Mouse (Mus musculus) frontal cortex, postnatal 14 days (tissue): ENCODE measurements around the gene Tbata.

Source experiments
- DNase-seq, 2 experiments: peaks; one replicate each; pipeline ENCODE4 v3.0.0; 2022; ENCODE audit warnings: low spot score in 2 of 2

The Tbata gene

DNA sequence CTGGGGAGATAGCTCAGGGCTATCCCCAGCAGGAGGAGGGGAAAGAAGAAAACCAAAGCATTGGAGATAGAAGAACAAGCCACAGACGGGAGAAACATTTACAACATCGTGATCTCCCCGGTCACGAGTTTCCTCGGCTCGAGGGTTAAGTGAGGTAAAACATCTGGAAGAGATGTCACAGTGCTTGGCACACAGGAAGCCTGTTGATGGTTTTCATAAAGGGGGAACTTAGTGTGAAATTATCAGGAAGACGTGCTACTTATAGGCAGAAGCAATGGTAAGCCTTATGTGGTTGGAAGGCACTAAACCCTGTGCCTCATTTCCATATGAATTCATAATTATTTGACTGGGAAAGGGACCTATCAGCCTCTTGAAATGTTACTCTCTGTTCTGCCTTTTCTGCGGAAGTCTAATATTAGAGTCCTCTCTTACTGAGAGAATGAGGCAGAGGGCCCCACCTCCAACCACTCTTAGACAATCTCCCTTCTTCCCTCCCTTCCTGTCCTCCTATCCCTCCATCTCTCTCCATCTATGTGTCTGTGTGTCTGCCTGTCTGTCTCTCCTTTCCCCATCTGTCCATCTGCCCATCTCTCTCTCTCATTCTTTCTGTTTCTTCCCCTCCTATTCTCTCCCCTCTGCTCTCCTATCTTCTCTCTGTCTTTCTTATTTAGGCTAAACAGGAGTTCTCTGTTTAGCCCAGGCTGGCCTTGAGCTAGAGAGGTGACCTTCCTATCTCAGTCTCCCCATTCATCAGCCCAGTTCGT lies 4.2 kb upstream of the Tbata start:
- no peak for DNase-seq

DNA sequence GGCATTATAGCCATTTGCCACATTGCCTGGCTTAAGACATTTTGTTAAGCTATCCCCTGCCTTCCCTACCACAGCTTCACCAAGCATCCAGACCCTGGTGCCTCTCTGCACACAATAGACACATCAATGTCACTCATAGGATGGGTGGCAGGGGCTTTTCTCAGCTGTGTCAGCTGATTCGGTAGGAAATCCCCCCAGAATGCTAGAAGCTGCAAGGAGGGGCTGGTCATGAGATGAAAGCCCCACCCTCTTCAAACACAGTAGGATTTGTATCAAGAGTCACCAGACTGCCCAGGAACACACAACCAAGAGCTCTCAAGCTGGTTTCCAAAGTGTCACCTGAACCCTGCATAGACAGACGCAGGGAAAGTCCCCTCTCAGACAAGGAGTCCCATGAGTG lies 3.4 kb upstream of the Tbata start:
- no peak for DNase-seq

DNA sequence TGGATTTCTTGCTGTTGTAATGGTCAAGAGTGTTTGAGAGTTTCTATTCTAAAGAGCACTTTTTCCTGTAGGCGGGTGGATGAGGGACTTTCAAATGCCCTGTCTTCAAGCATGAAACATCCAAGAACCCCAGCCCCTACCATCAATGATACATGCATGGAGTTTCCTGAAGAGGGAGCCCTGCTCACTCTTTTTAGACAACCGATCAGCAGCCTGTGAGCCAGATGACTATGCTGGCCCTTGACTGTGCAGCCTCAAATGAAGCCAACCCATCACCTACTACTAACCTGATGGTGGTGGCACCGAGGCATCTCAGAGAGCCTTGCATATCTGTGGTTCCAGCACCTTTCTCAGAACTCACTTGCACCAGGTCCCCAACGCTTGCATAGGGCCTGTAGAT lies 742 bp downstream of the Tbata start:
- no peak for DNase-seq

DNA sequence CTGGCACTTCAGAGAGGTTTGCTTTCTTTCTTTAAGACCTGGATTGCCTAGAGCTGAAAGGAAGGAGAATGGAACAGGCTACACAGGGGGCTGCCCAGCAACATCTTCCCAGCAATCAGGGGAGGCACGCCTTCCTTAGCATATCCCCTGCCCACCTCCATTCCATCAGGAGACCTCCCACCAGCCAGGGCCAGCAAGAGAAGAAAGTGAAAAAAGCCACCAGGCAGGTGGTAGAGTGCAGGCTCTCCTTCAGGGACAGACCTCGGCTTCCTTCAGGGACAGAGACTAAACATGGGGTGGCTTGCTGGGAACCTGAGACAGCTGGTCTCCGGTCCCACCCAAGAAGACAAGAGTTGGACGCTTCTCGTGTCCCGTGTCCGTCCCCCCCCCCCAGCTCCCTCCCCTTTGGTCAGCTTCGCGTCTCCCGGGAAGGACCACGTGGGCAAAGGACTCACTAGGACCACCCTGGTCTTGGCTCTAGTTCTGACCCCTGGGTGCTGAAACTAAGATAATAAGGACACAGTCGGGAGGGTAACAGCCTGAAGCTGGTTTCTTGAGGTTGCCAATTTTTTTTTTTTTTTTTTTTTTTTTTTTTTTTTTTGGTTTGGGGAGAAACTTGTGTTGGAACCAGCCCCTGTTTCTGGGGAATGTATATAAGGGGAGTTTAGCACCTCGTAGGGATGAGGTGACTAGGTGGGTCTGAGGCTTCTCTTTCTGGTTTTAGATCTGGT lies 3.1 kb downstream of the Tbata start:
- no peak for DNase-seq

DNA sequence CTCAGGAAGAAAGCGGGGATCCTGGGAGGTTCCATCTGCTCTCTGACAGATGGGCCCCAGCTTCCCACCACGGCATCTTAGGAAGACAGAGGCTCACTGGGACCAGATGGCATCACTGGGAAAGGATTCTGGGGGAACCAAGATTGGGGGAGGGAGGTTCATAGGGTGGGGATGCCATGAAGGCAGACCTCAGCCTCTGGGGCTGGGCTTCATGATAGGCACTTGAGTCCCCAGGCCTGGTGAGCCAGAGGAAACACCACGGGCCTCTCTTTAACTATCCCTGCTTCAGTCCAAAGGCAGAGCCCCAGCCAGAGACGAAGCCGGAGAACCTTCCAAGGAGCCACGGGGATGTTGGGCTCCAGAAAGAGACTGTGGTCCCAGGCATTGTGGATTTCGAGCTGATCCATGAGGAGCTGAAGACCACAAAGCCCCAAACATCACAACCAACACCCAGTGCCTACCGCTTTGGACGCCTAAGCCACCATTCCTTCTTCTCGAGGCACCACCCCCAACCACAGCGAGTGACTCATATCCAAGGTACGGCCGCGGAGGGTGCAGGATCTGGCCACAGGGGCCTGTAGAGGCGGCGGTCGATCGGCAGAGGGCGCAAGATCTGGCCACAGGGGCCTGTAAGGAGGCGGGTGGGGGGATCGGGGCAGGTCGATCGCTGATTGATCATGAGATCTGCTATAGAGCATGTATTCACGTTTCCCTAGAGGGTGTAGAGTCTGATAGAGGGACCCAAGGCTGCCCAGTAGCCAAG lies 3.9 kb downstream of the Tbata start:
- DNase-seq = peak in 1 of 2 experiments; percentile 15

DNA sequence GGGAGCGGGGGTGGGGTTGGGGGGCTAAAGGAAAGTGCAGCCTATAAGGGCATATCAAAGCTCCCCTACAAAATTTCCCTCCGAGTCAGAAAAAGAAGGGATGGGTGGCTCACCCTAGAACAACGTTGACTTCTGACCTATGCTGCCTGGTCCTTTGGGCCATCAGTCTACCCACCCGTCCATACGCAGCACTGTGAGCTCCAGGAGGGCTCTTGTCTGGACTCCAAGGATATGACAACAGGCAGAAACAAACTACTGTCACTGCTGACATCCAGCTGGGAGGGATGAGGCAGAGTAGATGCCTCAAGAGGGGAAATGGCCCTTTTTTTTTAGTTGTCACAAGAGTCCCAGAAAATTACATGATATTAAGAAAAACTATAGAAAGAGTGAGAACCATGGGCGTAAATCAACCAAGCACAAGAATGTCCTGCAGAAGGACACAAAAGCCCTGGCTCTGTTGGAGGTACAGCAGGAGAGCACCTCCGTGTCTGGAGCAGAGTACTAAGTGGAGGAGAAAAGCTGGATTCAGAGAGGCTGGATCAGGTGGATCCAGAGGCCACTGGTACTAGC lies 4.6 kb downstream of the Tbata start:
- DNase-seq = no peak

DNA sequence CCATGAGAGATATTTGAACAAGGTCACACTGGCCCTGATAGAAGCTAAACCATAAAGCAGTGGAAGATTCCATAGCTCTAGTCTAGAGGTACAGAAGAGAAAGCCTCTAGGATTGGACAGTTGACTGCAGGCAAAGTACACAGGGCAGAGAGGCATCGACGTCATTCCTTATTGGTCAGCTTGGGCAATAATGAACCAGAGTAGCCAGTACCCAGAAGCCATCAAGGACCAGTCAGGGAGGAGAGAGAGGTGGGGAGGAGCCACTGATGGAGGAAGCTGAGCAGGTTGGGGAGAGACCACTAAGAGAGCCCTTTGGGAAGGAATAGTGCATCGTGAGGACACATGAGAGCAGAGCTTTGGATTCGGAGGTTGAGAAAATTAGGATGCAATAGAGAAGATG lies 6.0 kb downstream of the Tbata start:
- DNase-seq = no peak

DNA sequence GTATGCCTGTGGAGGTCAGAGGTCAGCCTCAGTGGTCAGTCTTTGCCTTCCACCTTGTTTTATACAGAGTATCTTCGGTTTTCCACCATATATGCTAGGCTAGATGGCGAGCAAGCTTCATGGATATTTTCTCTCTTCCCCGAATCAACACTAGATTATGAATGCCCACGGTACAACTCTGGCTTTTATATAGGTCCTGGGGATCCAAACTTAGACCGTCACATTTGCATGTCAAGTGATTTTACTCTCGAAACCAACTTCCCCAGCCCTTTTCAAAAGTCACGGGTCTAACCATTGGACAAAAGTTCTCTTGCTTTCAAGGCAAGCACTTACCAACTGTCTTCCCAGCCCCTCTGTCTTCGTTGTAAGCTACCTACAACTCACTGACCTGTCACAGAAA lies 6.9 kb downstream of the Tbata start:
- no peak for DNase-seq

DNA sequence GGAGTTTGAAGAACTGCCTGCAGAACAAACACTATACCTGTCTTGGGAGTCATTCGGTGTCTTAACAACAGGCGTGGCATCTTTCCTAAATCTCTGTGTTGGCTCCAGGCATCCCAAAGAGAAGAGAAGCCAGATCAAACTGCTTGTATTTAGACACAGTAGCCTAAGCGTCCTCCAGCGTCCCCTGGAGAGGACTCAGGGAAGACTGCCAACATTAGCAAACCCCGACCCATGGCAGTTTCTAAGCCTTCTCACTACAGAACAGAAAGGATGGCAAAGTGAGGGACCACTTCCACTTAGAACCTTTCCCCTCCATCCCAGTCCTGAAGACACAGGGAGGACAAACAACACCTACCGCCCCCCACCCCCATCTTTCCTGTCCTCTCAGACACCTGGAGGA lies 8.2 kb downstream of the Tbata start:
- no peak for DNase-seq

DNA sequence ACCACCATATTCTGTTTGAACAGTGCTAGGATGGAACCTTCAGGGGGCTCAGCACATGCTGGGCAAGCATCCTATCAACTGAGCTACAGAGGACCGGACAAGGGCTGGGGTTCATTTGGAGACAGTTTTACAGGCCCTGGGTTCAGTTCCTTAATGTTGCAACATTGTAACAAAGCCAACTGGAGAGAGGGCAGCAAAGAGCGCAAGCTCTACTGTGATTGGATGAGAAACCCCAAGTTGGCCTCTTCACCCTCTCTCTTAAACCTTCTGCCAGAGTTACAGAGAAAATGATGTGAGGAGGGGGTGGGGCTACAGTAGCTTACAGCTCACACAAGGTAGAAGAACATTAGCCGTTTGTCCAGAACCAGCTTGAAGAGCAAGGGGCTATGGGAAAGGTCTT lies 15.2 kb downstream of the Tbata start:
- no peak for DNase-seq

DNA sequence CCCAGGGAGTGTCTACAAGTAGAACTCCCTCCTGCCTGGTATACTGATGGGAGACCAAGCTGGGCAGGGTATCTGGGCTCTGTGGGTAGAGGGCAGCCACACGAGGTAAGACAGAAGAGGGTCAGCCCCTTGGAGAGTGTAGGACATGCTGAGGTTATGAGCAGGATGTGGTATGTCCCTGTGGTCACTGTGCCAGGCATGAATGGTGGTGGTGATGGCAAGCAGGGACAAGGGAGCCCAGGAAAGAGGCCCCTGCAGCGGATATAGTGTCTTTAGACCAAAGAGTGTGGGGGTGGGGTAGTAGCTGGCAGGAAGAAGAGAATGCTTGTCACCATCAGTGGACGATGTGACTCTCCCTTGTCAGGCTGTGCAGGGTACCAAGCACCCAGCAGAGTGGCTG lies 16.3 kb downstream of the Tbata start:
- DNase-seq = no peak

DNA sequence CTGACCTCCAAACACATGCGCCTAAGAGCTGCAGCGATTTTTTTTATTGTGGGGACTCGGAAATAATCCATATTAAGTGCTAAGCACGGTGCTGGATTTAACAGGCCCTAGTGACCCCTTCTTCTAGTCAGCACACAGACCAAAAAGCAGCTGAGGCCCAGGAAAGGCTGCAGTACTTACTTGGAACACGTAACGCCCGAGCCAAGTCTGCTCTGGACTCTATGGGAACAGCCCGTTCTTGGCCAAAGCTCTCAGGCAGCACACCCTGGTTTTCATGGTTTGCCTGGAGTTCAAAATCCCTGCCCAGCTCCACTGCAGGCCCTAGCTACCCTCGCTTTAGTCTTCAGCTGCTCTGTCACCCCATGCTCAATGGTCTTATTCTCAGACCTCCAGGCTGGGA lies 22.9 kb downstream of the Tbata start:
- no peak for DNase-seq

DNA sequence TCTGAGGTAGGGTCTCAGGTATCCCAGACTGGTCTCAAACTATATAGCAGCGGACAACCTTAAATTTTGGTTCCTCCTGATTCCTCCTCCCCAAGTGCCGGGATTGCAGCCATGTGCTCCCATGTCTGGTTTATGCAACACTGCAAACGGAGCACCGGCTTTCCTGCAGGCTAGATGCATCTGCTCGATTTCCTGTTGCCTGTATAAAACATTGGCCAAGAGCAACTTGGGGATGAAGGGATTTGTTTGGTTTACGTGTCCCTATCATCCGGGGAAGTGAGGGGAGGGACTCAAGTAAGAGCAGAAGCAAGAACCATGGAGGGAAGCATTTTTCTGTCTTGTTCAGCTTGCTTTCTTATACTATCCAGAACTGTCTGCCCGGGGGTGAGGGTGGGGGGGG lies 23.5 kb downstream of the Tbata start:
- DNase-seq = no peak

DNA sequence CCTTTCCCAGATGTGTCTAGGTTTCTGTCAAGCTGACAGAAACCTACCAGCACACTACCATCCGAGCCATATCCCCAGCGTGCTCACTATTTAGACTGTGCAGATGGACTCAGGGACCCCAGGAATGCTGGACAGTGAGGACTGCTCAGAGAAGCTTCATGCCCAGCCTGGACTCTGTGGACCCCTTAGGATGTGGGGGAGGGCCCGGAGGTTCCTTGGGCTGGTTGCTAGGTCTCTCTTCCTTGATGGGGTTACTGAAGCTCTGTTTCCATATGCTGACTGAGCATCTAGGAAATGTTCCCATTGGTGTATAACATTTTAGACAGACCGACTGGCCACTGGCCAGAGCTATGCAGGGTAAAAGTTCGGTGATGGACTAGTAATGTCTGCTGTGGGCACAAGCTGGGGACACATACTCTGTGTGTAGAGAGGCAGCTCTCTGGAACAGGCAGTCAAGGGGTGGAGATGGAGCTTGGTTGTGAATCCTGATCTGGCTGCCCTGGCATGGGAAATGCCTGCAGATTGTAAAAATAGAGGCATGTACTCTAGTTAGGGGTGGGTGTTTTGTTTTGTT lies 24.1 kb downstream of the Tbata start:
- no peak for DNase-seq

DNA sequence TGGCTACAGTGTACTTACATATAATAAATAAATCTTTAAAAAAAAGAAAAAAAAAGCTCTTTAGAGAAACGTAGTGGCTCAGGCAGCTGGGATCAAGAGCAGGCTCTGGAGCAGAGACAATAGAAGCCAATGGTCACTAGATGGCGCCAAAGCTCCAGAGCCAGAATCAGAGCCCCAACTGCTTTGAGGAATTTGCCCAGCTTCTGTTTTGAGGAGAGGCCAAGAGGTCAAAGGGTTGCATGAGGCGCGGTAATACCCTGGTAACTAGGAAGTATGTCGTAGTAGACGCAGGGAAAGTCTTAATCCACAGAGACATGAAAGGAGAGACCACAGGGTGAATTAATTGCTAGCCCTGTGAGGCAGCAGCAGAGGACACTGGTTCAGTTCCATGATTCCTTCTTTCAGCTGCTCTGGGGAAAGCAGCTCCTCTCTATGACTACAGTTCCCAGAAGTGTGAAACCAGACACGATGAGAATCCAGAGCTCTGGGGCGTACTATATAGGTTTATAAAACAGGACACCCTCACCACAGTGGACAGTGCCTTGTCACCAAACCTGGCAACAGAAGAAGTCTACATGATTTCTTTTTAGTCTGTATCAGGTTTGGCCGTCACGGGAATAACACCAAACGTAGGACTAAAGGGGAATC lies 27.9 kb downstream of the Tbata start:
- peak; percentile 39 to 65 for DNase-seq

DNA sequence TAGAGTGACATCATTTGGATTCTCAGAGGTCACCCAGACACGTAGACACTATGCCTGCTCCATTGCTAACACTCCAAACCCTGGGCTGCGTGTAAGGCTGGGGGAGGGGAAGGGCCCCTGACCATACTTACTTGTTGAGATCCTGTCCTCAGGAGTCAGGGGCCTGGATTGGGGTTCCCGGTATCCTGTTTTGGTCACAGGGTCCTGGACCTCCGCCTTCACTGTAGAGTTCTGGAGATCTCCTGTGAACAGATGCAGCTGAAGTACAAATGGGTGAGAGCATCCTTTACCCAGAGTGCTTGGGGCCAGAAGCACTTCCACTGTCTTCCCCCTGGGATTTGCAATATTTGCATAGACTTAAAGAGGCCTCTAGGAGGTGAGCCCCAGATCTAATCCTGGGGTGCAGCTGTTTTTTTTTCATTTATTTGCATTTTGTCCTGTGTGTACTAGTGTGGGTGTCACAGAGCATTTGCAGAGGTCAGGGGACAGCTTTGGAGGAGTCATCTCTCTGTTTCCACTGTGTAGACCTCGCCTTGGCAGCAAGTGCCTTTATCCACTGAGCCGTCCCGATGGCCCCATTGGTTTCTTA lies 28.6 kb downstream of the Tbata start:
- no peak for DNase-seq

DNA sequence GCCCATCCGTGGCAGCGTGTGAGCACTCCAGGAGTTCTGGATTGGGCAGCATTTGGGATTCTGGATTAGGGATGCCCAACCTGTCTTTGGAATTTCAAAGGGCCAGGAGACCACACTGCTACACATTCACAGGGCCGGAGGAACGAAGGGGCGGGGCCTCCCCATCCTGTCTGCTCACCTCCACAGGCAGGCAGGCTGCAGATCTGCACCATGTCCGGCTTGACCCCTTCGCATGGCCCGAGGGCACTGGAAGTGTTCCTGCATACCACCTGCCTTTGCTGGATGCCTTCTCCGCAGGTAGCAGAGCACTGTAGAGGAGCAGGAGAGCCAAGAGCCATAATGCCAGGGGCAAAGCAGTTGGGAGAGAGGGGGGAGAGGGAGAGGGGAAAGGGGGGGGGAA lies 29.2 kb downstream of the Tbata start:
- no peak for DNase-seq

DNA sequence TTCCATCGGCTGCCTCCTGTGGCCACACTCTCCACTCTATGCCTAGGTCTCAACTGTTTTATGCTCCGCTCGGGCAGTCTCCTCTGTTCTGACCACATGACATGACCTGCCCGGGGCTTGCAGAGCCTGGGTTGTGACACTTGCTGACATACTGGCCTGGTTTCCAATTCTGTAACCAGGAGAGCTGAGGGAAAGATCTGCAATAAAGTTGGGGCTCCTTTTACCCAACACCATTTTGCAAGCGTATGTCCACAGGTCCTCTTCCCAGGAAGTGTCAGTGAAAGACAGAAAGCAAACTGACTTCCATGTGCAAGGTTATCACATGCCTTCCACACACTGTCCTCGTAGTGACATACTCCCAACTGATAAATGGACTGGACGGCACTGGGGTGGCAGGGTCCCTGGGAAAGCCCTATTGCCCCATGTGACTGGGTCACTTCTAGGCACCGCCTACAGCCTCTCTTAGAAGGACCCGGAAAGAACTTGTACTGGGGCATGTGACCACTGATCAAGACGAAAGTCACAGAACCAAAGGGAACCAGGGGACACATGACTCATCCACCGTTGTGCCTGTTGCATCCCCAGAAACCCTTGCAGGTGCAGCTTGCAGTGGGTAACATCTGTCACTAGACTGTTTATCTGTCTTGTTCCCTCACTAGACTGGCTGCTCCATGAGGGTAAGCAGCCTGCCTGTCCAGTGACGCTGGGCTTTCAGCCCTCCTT lies 30.0 kb downstream of the Tbata start:
- no peak for DNase-seq

DNA sequence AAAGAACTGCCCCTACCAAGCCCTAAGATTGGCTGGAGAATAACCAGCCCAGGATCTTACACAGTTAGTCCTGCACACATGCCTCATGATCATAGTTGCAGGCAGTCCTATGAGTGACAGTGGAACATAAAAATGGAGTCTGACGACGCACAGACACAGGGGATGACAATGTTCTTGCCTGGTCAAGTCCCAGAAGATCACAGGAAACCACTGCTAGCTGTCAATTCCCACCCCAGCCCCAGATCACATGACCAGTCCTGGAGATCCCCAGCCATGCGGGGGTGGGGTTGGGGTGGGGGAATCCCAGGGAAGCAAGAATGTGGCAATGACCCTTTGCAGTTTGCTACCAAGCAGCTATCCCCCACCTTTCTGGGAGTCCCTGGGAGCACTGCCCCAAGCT lies 32.2 kb downstream of the Tbata start:
- DNase-seq = no peak

DNA sequence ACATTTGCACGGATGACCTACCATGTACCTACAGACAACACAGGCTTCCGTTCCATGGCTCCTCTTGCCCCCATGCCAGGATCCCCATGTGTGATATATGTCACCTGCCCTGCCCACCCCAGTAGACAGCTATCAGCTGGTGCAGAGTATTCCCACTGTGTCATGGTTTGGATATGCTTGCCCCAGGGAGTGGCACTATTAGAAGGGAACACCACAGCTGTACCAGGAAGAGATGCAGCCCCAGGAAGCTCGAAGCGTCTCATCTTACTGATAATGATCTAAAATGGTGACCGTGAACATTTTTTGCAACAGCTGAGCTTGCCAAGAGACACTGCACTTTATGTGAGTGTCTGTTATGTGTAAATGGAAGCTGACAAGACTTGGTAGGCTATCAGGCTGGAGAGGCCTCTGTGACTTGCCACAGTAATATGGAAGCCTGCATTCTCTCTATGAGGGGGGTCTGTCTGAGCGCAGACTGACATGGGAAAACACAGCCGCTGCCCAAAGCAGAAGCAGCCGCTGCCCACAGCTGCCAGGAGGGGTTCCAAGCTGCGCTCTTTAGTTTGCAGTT lies 36.4 kb downstream of the Tbata start:
- DNase-seq = no peak
